Mouse (Mus musculus) CD4-positive, CD25-positive, alpha-beta regulatory T cell, adult 2 months (primary cell): ENCODE measurements around the gene Tec.

Experiments
- DNase-seq: peaks from one replicate; pipeline ENCODE4 v3.0.0-alpha.2; 2012; ENCODE audit warnings: low read depth, low spot score

The Tec gene

GRCm38 (mm10) chr5:72743103-72743502 is 125.2 kb downstream of the Tec start:
- no peak for DNase-seq

DNA sequence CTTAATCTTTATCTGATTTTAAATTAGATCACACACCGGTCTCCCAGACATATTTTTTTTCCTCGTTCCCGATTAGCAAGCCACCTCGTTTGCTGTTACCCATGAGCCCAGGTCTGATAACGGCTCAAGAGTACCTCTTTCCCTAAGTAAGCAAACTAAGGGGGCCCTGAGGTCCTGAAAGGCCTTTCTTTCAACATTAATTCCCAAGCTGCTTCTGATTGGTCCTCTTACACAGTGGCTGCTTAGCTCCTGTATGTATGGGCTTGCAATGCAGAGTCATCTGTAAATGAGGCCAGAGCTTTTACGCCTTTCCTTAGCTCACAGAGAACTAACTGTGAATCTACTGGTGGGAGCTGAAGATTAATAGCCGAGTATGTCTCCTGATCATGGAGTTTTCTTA is 131.4 kb downstream of the Tec start:
- DNase-seq = no peak

DNA sequence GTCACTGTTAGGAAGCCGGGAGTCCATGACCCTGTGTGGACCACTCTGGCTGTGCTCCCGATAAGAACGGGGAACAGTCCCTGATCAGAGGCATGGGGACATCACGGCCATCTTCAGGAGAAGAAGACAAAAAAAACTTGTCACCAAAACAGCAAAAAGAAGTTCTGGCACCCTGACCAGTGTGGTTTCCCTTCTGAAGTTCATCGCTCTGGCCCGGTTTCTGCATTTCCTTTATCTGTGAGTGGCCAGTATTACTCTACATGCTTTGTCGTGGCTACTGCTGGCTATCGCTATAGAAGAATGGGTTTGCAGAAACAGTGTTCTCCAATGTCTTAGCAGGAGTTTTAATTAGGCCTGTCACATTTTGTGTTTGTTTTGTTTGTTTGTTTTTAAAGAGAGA is 131.8 kb downstream of the Tec start:
- DNase-seq = no peak

GRCm38 (mm10) chr5:72735763-72736162 is 132.5 kb downstream of the Tec start:
- no peak for DNase-seq

DNA sequence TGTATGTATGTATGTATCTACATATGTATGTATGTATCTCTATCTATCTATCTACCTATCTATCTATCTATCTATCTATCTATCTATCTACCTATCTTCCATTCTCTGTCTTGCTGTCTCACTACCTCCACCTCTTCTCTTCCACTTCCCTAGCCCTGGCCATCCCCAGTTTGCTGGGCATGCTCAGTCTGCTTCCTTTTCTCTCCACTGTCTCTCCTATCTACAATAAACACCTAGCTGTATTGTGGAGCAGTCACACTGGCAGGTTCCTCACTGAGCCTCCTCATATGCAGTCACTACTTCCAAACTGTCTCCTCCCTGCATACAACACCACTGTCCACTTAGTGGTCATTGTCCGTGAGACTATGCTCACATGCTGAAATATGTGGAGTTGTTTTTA is 135.4 kb downstream of the Tec start:
- no peak for DNase-seq

- no peak for DNase-seq
Observed at GRCm38 (mm10) chr5:72725404-72725803, 142.9 kb downstream of the Tec start.

DNA sequence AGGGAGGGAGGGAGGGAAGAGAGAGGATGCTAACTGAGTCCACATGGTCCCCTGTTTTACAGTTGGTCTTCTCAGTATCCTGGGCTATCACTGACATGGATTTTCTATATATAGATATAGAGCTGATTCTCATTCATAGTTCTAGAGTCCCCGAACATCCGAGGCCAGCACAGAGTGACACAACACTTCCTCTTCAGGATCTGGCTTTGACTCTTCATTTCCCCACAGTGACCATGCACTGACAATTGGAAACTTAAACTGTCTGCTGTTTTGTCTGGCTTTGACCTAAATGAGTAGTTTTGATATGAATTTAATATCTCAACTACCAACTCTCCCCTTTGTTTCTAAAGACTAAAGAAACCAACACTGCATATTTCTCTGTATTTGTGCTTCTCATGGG is 144.9 kb downstream of the Tec start:
- no peak for DNase-seq

GRCm38 (mm10) chr5:72720587-72720986 is 147.7 kb downstream of the Tec start:
- peak; percentile 67 for DNase-seq

DNA sequence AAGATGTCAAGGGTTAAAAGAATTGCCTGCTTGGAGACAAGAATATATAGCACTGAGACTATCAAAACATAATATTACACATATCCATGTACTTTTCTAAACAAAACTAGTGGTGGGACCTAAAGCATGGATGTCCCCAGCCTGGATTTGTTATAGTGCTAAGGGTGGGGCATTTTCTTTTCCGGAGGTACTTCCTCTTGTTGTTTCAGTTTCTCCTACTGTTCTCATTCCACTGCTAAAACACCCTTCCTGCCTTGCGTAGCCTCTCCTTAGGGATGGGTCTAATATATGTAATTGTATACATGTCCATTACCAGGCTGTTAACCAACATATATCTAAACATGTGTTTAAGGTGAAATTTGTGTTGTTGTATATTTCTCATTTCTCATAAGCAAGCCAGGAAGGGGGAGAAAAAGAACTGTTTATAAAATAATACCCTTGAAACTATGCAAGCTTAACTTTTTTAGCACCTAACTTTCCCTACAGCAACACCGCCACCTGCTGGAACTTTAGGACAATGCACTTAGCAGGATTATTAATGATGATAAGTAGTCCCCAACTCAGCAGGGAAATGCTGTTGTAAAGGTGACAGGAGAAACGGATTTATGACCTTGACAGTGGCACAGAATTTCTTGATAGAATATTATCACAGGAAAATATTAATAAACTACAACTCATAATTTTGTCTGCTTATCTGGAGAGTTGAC is 157.6 kb downstream of the Tec start:
- peak; percentile 84 for DNase-seq

GRCm38 (mm10) chr5:72709976-72710375 is 158.3 kb downstream of the Tec start:
- DNase-seq = no peak

DNA sequence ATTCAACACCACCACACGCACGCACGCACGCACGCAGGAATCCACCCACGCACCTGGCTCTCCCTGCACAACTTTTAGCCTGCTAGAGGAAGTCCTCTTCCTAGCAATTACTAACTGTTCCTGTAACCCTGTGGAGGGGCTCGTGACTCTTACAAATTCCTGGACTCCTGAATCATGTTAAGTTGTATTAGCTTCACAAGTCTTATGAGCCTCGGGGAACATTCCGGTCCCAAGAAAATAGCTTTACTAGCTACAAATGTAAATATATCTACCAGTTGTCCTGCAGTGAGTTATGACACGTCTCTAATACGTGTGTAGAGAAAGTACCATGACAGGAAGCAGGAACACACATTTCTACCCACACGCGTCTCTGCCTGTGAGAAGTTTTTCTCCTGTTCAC is 158.8 kb downstream of the Tec start:
- DNase-seq = no peak

- DNase-seq = no peak
Observed at GRCm38 (mm10) chr5:72706722-72707121, 161.6 kb downstream of the Tec start.

DNA sequence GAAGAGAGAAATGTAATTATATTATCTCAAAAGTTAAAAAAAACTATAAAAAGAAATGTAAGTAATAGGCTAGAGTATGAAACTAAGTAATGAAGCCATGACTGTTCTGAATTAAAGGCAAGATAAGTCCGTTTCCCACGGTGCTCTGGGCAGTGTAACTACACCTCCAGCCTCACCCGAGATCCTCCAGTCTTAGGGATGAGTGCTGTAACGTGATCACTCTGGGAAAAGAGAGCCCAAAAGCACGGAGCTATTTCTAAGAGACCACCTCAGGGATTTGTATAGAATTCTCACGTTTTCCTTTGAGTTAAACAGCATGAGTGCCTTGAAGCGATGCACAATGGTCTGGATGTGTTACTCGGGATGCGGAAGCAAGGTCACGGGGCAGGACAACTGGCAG is 162.2 kb downstream of the Tec start:
- DNase-seq = no peak
